Mouse (Mus musculus) megakaryocyte-erythroid progenitor cell, adult 5 weeks (primary cell): Measurements from ENCODE around the gene Slc9a8. TPM values are rescaled to one million over a fixed set of nuclear protein-coding genes. Genes with fewer than 3 reads are reported as not detected.

Experiments used
- polyA plus RNA-seq: library from polyadenylated mRNA; stranded (reverse); fragments of >175 nt; gene quantifications from 2 replicates; pipeline ENCODE4 v1.2.3, GENCODE M21; 2012

Gene Slc9a8
- polyA plus RNA-seq, result 10.5 and 13.4 TPM in 2 replicates

GRCm38 (mm10) chr2:167421330-167422149, at the start of gene Slc9a8:
Gene Slc9a8 (plus strand): TSS chr2:167421712.

DNA sequence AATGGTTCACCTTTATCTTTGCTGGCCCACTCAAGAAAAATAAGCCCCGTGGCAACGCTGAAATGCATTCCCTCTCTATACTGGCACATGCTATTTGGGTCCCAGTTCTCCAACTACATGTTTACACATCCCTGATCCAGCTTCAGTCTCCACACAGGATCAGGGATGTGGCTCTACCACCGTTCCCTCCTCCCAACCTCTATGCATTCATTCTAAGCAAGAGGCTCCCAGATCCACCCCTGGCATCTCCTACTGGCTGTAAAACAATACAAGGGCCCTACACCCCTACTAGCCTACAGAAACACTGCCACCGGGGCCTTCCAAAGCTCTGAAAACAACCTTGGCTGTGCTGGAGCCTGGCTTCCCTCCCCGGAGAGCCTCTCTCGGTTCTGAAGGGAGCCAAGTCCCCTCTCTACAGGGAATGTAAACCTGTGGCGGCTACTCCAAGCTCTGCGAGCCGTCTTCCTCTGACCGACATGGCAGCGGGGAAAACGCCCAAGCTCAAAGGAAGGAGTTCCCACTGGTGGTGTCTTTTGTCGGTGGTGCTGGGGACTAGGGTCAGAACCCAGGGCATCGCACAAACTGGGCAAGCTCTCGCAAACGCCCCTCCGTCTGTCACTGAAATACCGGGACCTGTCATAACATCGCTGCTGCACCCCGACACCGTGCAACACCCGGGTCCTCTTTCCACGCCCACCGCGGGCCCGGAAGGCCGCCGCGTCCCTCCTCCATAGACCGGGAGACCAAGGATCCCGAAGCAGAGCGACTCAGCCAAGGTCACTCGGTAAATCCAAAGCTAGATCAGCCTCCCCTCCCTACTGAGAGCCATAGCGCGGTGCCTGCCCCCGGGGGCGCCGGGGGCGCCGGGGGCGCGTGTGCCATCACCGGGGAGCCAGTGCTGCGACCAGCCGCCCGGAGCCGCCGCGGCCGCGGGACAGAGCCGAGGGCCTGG, 70.5 kb downstream of the Slc9a8 start, which contains the start of gene Rnf114:
Rnf114 (plus strand) TSS at position 889 of the 952 bp plus-strand sequence.

DNA sequence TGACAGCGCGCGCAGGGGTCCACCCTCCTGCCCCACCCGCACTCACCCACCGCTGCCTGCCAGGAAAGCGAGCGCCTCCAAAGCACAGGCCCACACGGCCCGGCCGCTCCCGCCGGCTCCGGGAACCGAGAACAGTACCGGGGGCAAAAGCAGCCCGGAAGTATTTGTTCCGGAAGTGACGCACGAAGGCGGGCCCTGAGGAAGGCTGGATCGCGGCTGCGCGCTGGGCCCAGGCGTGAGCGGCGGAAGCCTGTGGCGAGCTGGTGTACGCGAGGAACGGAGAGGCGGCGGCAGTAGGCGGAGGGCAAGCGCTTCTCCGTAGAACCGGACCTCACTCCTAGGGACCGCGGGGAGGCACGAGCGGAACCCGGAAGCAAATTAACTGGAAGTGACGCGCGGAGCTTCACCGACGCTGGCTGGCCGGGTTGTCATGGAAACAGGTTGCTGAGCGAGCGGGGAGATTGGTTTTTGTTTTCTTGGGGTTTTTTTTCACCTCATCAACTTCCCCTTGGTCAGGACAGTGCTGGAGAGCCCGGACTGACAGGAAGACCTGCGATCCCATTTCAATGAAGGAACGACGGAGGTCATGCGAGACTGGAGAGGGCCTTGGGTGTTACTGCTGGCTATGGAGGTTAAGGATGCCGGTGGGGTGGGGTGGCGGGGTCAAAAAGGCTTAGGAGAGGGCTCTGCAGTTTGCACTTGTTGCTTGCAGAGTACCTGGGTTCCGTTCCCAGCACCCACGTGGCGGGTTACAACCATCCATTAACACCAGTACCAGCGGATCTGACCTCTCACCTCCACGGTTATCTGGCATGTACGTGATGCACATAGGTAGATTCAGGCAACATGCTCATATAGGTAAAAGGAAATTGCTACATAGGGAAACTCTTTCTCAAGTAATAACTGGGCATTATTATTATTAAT, 71.5 kb downstream of the Slc9a8 start, which contains the start of gene Spata2:
Spata2 (minus strand) TSS at position 175 of the 924 bp plus-strand sequence.

Other genes starting within 250 kb of the Slc9a8 start
- 0.15 and 0.26 TPM in 2 replicates for gene Kcnb1, start 231.6 kb upstream of the Slc9a8 start, polyA plus RNA-seq
- not detected in 2 replicates for gene Ptgis, start 181.1 kb upstream of the Slc9a8 start, polyA plus RNA-seq
- gene B4galt5, start 72.5 kb upstream of the Slc9a8 start, polyA plus RNA-seq, result 8.0 and 9.7 TPM in 2 replicates
- 35.7 and 36.5 TPM in 2 replicates for gene Rnf114, start 70.9 kb downstream of the Slc9a8 start, polyA plus RNA-seq
- 46.4 and 56.2 TPM in 2 replicates for gene Spata2, start 71.2 kb downstream of the Slc9a8 start, polyA plus RNA-seq
- gene Snai1, start 116.5 kb downstream of the Slc9a8 start, polyA plus RNA-seq, result 3.1 and 3.5 TPM in 2 replicates
- gene Ube2v1, start 210.4 kb downstream of the Slc9a8 start, polyA plus RNA-seq, result 152 and 167 TPM in 2 replicates
- gene Gm20431, start 239.8 kb downstream of the Slc9a8 start, polyA plus RNA-seq, result 0.09 TPM in 1 of 2 replicates, not detected in the other